21 mouse cellular contexts compared by ENCODE assay signal in genomic region chr6:65578151-65578973, GRCm38 (mm10). TPM values are rescaled to one million over a fixed set of nuclear protein-coding genes. Genes with fewer than 3 reads are reported as not detected.
DNase-seq lines count a peak whose midpoint lies in the region; ATAC-seq and TF ChIP-seq lines count a peak whose summit lies in the region.
"Had no signal": no experiment of that assay in that cellular context is flagged by ENCODE, and none has a peak within 500 bp of the region (broad histone marks: within the 10 kb centered on the region; RNA-seq: fewer than 3 reads in every experiment).

No protein-coding gene starts in this region.

- no peaks in the 10 kb centered on the region for H3K9me3 ChIP-seq in heart, embryonic 12.5 days (replicated peaks)
- H3K9me3 ChIP-seq in G1E (replicated peaks) = no peaks in the 10 kb centered on the region
- no peaks in the 10 kb centered on the region for H3K9me3 ChIP-seq in megakaryocyte, embryonic 14.5 days
- H3K9me3 ChIP-seq: embryonic facial prominence, embryonic 10.5 days; hindbrain, embryonic 13.5 days; liver, embryonic 15.5 days; midbrain, embryonic 15.5 days had no signal

- 40% methylated on average over 8 of the region's 8 CpGs for WGBS in heart, embryonic 12.5 days

- no peak overlapping the region for H3K4me2 ChIP-seq in heart, embryonic 12.5 days
- H3K4me2 ChIP-seq: hindbrain, embryonic 13.5 days; liver, embryonic 15.5 days; midbrain, embryonic 15.5 days had no signal

- H3K27ac ChIP-seq in heart, embryonic 12.5 days (ENCODE audit: poor library complexity, severe bottlenecking) = peak overlapping the region; percentile 81
- H3K27ac ChIP-seq: embryonic facial prominence, embryonic 10.5 days; hindbrain, embryonic 13.5 days; liver, embryonic 15.5 days; midbrain, embryonic 15.5 days had no signal

- no peak for DNase-seq in heart, postnatal 25 days (ENCODE audit: low spot score)
- no peak for DNase-seq in G1E (ENCODE audit: low spot score)
- DNase-seq in spleen, adult 18-20 months = no peak
- DNase-seq in retina, postnatal 1 day = no peak
- DNase-seq: cerebellum, postnatal 14 days; gastrocnemius, postnatal 10 days; kidney, postnatal 25 days; lung, postnatal 36 days; right cerebral cortex, postnatal 14 days had no signal

- no peak overlapping the region for H3K4me3 ChIP-seq in heart, embryonic 12.5 days
- no peak overlapping the region for H3K4me3 ChIP-seq in G1E (ENCODE audit: low read depth, low read length)
- peak overlapping the region; percentile 67 for H3K4me3 ChIP-seq in megakaryocyte, embryonic 14.5 days (replicated peaks)
- H3K4me3 ChIP-seq: embryonic facial prominence, embryonic 10.5 days; erythroblast, embryonic 14.5 days; hindbrain, embryonic 13.5 days; liver, embryonic 15.5 days; midbrain, embryonic 15.5 days had no signal

- no peaks in the 10 kb centered on the region for H3K36me3 ChIP-seq in heart, embryonic 12.5 days
- no peaks in the 10 kb centered on the region for H3K36me3 ChIP-seq in G1E (replicated peaks)
- no peaks in the 10 kb centered on the region for H3K36me3 ChIP-seq in megakaryocyte, embryonic 14.5 days (replicated peaks; ENCODE audit: low read length)
- H3K36me3 ChIP-seq: embryonic facial prominence, embryonic 10.5 days; hindbrain, embryonic 13.5 days; liver, embryonic 15.5 days; midbrain, embryonic 15.5 days had no signal

- no peak for ATAC-seq in heart, embryonic 12.5 days (ENCODE audit: insufficient number of reproducible peaks, low FRiP score)
- peak; percentile 1; the same call in 1 of the 2 replicates for ATAC-seq in G1E (ENCODE audit: extremely low read depth, insufficient number of reproducible peaks, low FRiP score, poor library complexity, severe bottlenecking)
- ATAC-seq in hematopoietic stem cell, adult 5-6 weeks (replicated peaks in 1 of 2; ENCODE audit: insufficient read depth in 1 of 2, low FRiP score in 2 of 2, low TSS enrichment in 1 of 2, low read depth in 1 of 2, poor library complexity in 2 of 2, severe bottlenecking in 2 of 2) = peak; percentile 35 to 37
- ATAC-seq in erythroid progenitor cell, adult 5-6 weeks (replicated peaks; ENCODE audit: low FRiP score, poor library complexity, severe bottlenecking) = no peak
- ATAC-seq: intestine, postnatal 0 days; midbrain, embryonic 15.5 days had no signal

- intact Hi-C loops in heart, postnatal 25 days (cut with DNase I) = loop anchor here (5.0 to 10.0 kb wide), 2 partner anchors 39 to 454 kb away; no protein-coding TSS in a partner anchor

- no peak for TF ChIP-seq CTCF in G1E (IDR thresholded peaks at IDR 0.05; ENCODE audit: low read depth, low read length)

- H3K27me3 ChIP-seq in heart, embryonic 12.5 days (replicated peaks) = no peaks in the 10 kb centered on the region
- no peaks in the 10 kb centered on the region for H3K27me3 ChIP-seq in G1E (ENCODE audit: insufficient read depth, low read length)
- H3K27me3 ChIP-seq in megakaryocyte, embryonic 14.5 days (replicated peaks) = no peaks in the 10 kb centered on the region
- H3K27me3 ChIP-seq: hindbrain, embryonic 13.5 days; liver, embryonic 15.5 days; midbrain, embryonic 15.5 days had no signal

- H3K4me1 ChIP-seq in heart, embryonic 12.5 days (replicated peaks) = peaks cover 15% of the 10 kb centered on the region
- H3K4me1 ChIP-seq in G1E (ENCODE audit: insufficient read depth, low read depth, low read length) = peaks cover 47% of the 10 kb centered on the region
- peaks cover 79% of the 10 kb centered on the region for H3K4me1 ChIP-seq in megakaryocyte, embryonic 14.5 days
- H3K4me1 ChIP-seq: embryonic facial prominence, embryonic 10.5 days; hindbrain, embryonic 13.5 days; midbrain, embryonic 15.5 days had no signal

- no peak overlapping the region for H3K9ac ChIP-seq in heart, embryonic 12.5 days
- H3K9ac ChIP-seq: hindbrain, embryonic 13.5 days; liver, embryonic 15.5 days; midbrain, embryonic 15.5 days had no signal

RNA-seq across cellular contexts. Expression of gene Tnip3, which starts 53.2 kb away (rescaled TPM):
- polyA plus RNA-seq in heart, embryonic 12.5 days (2016; fragmentation: Nextera tagmentation; extraction: Ambion mirVana) = 0.20 and 0.57 TPM in 2 replicates
- total RNA-seq in heart, postnatal 25 days (2021) = 1 to 10 TPM; 1.3 TPM
- total RNA-seq in G1E (2014; fragmentation: Nextera tagmentation) (0.19 and 0.38 TPM in 2 replicates), G1E (2017) (0.23 and 0.44 TPM in 2 replicates)
- 0.06 TPM in 1 of 2 replicates, not detected in the other for polyA plus RNA-seq in G1E (2012)
- 71.3 and 73.5 TPM in 2 replicates for total RNA-seq in hematopoietic stem cell, adult 5-6 weeks (2017)
- 0.20 TPM in 1 of 2 replicates, not detected in the other for polyA plus RNA-seq in megakaryocyte, embryonic 14.5 days (2012; ENCODE audit: insufficient read depth, low replicate concordance)
- not detected in 2 replicates for total RNA-seq in erythroid progenitor cell, adult 5-6 weeks (2015; ENCODE audit: low replicate concordance)
- 0.30 TPM in 1 of 2 replicates, not detected in the other for total RNA-seq in erythroid progenitor cell, adult 5-6 weeks (2017; ENCODE audit: low replicate concordance)
- total RNA-seq: layer of hippocampus, postnatal 14 days had no signal
- polyA plus RNA-seq: C2C12; embryonic facial prominence, embryonic 10.5 days; erythroblast, embryonic 14.5 days; hindbrain, embryonic 13.5 days; liver, embryonic 15.5 days; midbrain, embryonic 15.5 days had no signal

Comparison
In these comparisons a context has a peak if more than half of its experiments do, and no peak if none do; other contexts are left out.
1. ATAC-seq: peak in G1E (single experiment) and hematopoietic stem cell, adult 5-6 weeks (2 of 2); none in heart, embryonic 12.5 days (single experiment) and erythroid progenitor cell, adult 5-6 weeks (single experiment).
2. RNA of gene Tnip3, which starts 53.2 kb away (total RNA-seq): 71.3 to 73.5 TPM in hematopoietic stem cell, adult 5-6 weeks; 1.3 TPM in heart, postnatal 25 days, 0.19 to 0.44 TPM in G1E and 0.30 TPM in erythroid progenitor cell, adult 5-6 weeks; every median in the first group is over 10 times any median in the second.